Comparison of ENCODE assay signal across 6 mouse cellular contexts in genomic region chr12:91788446-91788845, GRCm38 (mm10). TPM values are rescaled to one million over a fixed set of nuclear protein-coding genes. Genes with fewer than 3 reads are reported as not detected.
DNase-seq lines count a peak whose midpoint lies in the region; ATAC-seq and TF ChIP-seq lines count a peak whose summit lies in the region.
"Not testable (repeated sequence)": the region's sequence is repeated elsewhere in the genome, so short reads cannot be mapped to it uniquely, and the experiment has no call there.

No protein-coding gene starts in this region.

- WGBS in intestine, postnatal 0 days, result 65% methylated on average over 3 of the region's 3 CpGs
- WGBS in liver, adult 2 months, result 74% methylated on average over 3 of the region's 3 CpGs

- H3K9ac ChIP-seq in intestine, postnatal 0 days (ENCODE audit: low read depth, low read length); liver, adult 2 months (ENCODE audit: low read depth, low read length): not testable (repeated sequence)

- TF ChIP-seq CTCF in E14TG2a.4 (conservative IDR thresholded peaks at IDR 0.05; ENCODE audit: low read length), result peak; percentile 22; the same call in 1 of the 2 replicates
- peak; percentile 41; the same call in 1 of the 2 replicates for TF ChIP-seq CTCF in intestine, postnatal 0 days (IDR thresholded peaks at IDR 0.05; ENCODE audit: low read depth)
- TF ChIP-seq CTCF in liver, adult 2 months (IDR thresholded peaks at IDR 0.05; ENCODE audit: low read depth, low read length), result peak; percentile 9; the same call in 1 of the 2 replicates

- peaks cover 12% of the 10 kb centered on the region for H3K27me3 ChIP-seq in E14TG2a.4 (ENCODE audit: insufficient read depth, low read length)
- not testable (repeated sequence) for H3K27me3 ChIP-seq in intestine, postnatal 0 days (replicated peaks; ENCODE audit: control insufficient read depth, insufficient read depth, low read length); liver, adult 2 months (ENCODE audit: control insufficient read depth, insufficient read depth, low read length)

- TF ChIP-seq POLR2A in liver, adult 2 months (IDR thresholded peaks at IDR 0.05; ENCODE audit: extremely low read depth, insufficient read depth, low read length), result not testable (repeated sequence)

- H3K79me2 ChIP-seq in liver, adult 2 months (ENCODE audit: control insufficient read depth, insufficient read depth, low read length), result not testable (repeated sequence)

- H3K27ac ChIP-seq in intestine, postnatal 0 days (ENCODE audit: low read depth, low read length); liver, adult 2 months (replicated peaks; ENCODE audit: insufficient read depth, low read depth, low read length): not testable (repeated sequence)

- H3K4me2 ChIP-seq in intestine, postnatal 0 days (replicated peaks; ENCODE audit: low read depth), result not testable (repeated sequence)

- ATAC-seq in intestine, postnatal 0 days, result not testable (repeated sequence)

- H3K4me3 ChIP-seq in E14TG2a.4 (replicated peaks; ENCODE audit: low read length); intestine, postnatal 0 days (ENCODE audit: low read depth, low read length); liver, adult 2 months (ENCODE audit: insufficient read depth, low read depth, low read length): not testable (repeated sequence)

- H3K9me3 ChIP-seq in E14TG2a.4 (ENCODE audit: low read length); intestine, postnatal 0 days (ENCODE audit: control insufficient read depth): not testable (repeated sequence)

- H3K4me1 ChIP-seq in E14TG2a.4 (replicated peaks; ENCODE audit: low read depth, low read length), result peaks cover 15% of the 10 kb centered on the region
- H3K4me1 ChIP-seq in intestine, postnatal 0 days (replicated peaks; ENCODE audit: control insufficient read depth, insufficient read depth, low read length); liver, adult 2 months (ENCODE audit: control insufficient read depth, insufficient read depth, low read length): not testable (repeated sequence)

- not testable (repeated sequence) for H3K36me3 ChIP-seq in E14TG2a.4 (ENCODE audit: insufficient read depth, low read length); intestine, postnatal 0 days (ENCODE audit: control insufficient read depth, insufficient read depth); liver, adult 2 months (ENCODE audit: control insufficient read depth, insufficient read depth, low read length)

- DNase-seq in CD4-positive helper T cell, adult 2 months (ENCODE audit: low read depth, low spot score), result peak; percentile 21
- DNase-seq in R1 (ENCODE audit: low read depth, low spot score), result peak; percentile 60
- not testable (repeated sequence) for DNase-seq in liver, adult 2 months (ENCODE audit: extremely low read depth, low read depth, low spot score)
- DNase-seq in naive thymus-derived CD4-positive, alpha-beta T cell, adult 2 months (ENCODE audit: low read depth), result peak; percentile 43

RNA-seq across cellular contexts. Expression of gene Ston2, which starts 0.3 kb away (rescaled TPM):
- 2.7 and 3.5 TPM in 2 replicates for polyA plus RNA-seq in intestine, postnatal 0 days (2015; fragmentation: Nextera tagmentation; extraction: Ambion mirVana)
- total RNA-seq in liver, adult 2 months (2014; rRNA removed), result 4.6 and 6.5 TPM in 2 replicates
- polyA plus RNA-seq in liver, adult 2 months (2012; rRNA removed), result 9.3 and 11.4 TPM in 2 replicates
